Mouse (Mus musculus): Measurements from ENCODE around the gene Kcnk4. TPM values are rescaled to one million over a fixed set of nuclear protein-coding genes. Genes with fewer than 3 reads are reported as not detected.

Gene Kcnk4
- polyA plus RNA-seq, 1 experiment from 2014 or later = 0.77 TPM

- Histone ChIP-seq H3K4me3 (ENCODE audit: low read depth, low read length) (peak overlapping the region; percentile 33), H3K9me3 (replicated peaks; ENCODE audit: control insufficient read depth, low read length) (no peaks in the 10 kb centered on the region), H3K4me1 (ENCODE audit: control insufficient read depth, insufficient read depth, low read length) (peaks cover 10% of the 10 kb centered on the region), H3K27me3 (replicated peaks; ENCODE audit: control insufficient read depth, insufficient read depth, low read length) (no peaks in the 10 kb centered on the region), H3K36me3 (ENCODE audit: control insufficient read depth, insufficient read depth, low read length) (no peaks in the 10 kb centered on the region), H3K27ac (ENCODE audit: low read depth, low read length) (no peak overlapping the region), H3K4me2 (ENCODE audit: low read length) (peak overlapping the region; percentile 46), H3K9ac (ENCODE audit: low read length) (peak overlapping the region; percentile 51; the same call in 1 of the 2 replicates)
- DNase-seq (ENCODE audit: low spot score) (peak; percentile 49), ATAC-seq (peak; percentile 22)
- under 1% methylated on average over 55 of the region's 55 CpGs for whole genome bisulfite sequencing
These were observed 35.5 kb upstream of the Kcnk4 start for GRCm38 (mm10) chr19:6969665-6970381.

- ATAC-seq (no peak), DNase-seq (ENCODE audit: low spot score) (no peak)
- H3K9me3 ChIP-seq (replicated peaks; ENCODE audit: control insufficient read depth, low read length) = no peaks in the 10 kb centered on the region
- no peaks in the 10 kb centered on the region for H3K36me3 ChIP-seq (ENCODE audit: control insufficient read depth, insufficient read depth, low read length)
- 4% methylated on average over 20 of the region's 20 CpGs for WGBS
- H3K27me3 ChIP-seq (replicated peaks; ENCODE audit: control insufficient read depth, insufficient read depth, low read length) = no peaks in the 10 kb centered on the region
- no peak overlapping the region for H3K27ac ChIP-seq (ENCODE audit: low read depth, low read length)
- peak overlapping the region; percentile 51; the same call in 1 of the 2 replicates for H3K9ac ChIP-seq (ENCODE audit: low read length)
- peaks cover 10% of the 10 kb centered on the region for H3K4me1 ChIP-seq (ENCODE audit: control insufficient read depth, insufficient read depth, low read length)
- H3K4me3 ChIP-seq (ENCODE audit: low read depth, low read length) = peak overlapping the region; percentile 33
- H3K4me2 ChIP-seq (ENCODE audit: low read length) = peak overlapping the region; percentile 46
These were observed 35.0 kb upstream of the Kcnk4 start for GRCm38 (mm10) chr19:6969291-6969664.

DNA sequence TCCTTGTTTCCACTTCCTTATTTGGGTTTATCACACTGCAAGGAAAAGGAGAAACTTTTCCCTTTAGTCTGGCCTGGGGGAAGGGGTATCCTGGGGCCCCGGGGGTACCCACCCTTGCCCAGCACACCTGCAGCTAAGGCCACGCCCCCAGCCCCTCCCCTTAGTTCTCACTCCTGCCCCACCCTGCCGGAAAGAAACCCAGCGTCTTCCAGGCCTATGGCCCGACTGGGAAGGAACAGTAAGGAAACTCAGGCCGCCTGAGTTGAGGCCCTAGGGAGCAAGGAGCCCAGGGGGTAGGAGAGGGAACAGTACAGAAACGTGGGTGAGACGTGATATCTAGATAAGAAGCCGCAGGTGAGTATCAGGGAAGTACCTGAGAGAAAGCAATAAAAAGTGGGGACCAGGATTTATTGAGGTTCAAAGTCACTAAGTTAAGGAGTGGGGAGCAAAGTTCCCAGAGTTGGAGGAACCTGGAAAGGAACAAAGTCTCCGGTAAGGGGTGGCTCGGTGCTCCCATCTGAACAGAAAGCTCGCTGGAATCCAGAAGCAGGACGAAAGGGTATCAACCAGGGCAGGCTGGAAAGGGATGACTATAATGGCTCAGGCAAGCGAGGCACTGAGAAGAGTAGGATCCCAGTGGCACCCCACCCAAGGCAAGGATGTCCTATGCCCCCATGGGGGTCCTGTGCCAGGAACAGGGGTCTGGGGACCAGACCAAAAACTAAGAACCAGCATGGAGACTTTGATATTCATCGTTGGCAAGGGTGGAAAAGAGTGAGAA, 34.4 kb upstream of the Kcnk4 start:
- no peak for DNase-seq (ENCODE audit: low spot score)
- Histone ChIP-seq H3K4me2 (ENCODE audit: low read length) (peak overlapping the region; percentile 46), H3K9me3 (replicated peaks; ENCODE audit: control insufficient read depth, low read length) (no peaks in the 10 kb centered on the region), H3K4me3 (ENCODE audit: low read depth, low read length) (peak overlapping the region; percentile 33), H3K4me1 (ENCODE audit: control insufficient read depth, insufficient read depth, low read length) (peaks cover 10% of the 10 kb centered on the region), H3K9ac (ENCODE audit: low read length) (no peak overlapping the region), H3K27ac (ENCODE audit: low read depth, low read length) (no peak overlapping the region), H3K36me3 (ENCODE audit: control insufficient read depth, insufficient read depth, low read length) (no peaks in the 10 kb centered on the region), H3K27me3 (replicated peaks; ENCODE audit: control insufficient read depth, insufficient read depth, low read length) (no peaks in the 10 kb centered on the region)
- no peak for ATAC-seq
- 13% methylated on average over 15 of the region's 15 CpGs for WGBS

- 87% methylated on average over 10 of the region's 10 CpGs for WGBS
- DNase-seq (ENCODE audit: low spot score) = no peak
- peaks cover 12% of the 10 kb centered on the region; the same call in 1 of the 2 replicates for H3K36me3 ChIP-seq (ENCODE audit: control insufficient read depth, insufficient read depth, low read length)
- H3K4me1 ChIP-seq (ENCODE audit: control insufficient read depth, insufficient read depth, low read length) = peaks cover 8% of the 10 kb centered on the region
- no peak overlapping the region for H3K27ac ChIP-seq (ENCODE audit: low read depth, low read length)
- H3K9ac ChIP-seq (ENCODE audit: low read length) = no peak overlapping the region
- no peaks in the 10 kb centered on the region for H3K9me3 ChIP-seq (replicated peaks; ENCODE audit: control insufficient read depth, low read length)
- H3K27me3 ChIP-seq (replicated peaks; ENCODE audit: control insufficient read depth, insufficient read depth, low read length) = no peaks in the 10 kb centered on the region
- no peak overlapping the region for H3K4me3 ChIP-seq (ENCODE audit: low read depth, low read length)
- no peak for ATAC-seq
- H3K4me2 ChIP-seq (ENCODE audit: low read length) = no peak overlapping the region
These were observed 22.1 kb upstream of the Kcnk4 start for GRCm38 (mm10) chr19:6956461-6956860.

GRCm38 (mm10) chr19:6955424-6955823, 21.1 kb upstream of the Kcnk4 start:
- ATAC-seq (no peak), DNase-seq (ENCODE audit: low spot score) (no peak)
- Histone ChIP-seq H3K4me2 (ENCODE audit: low read length) (no peak overlapping the region), H3K27ac (ENCODE audit: low read depth, low read length) (no peak overlapping the region), H3K36me3 (ENCODE audit: control insufficient read depth, insufficient read depth, low read length) (peaks cover 12% of the 10 kb centered on the region; the same call in 1 of the 2 replicates), H3K4me3 (ENCODE audit: low read depth, low read length) (no peak overlapping the region), H3K27me3 (replicated peaks; ENCODE audit: control insufficient read depth, insufficient read depth, low read length) (no peaks in the 10 kb centered on the region), H3K9me3 (replicated peaks; ENCODE audit: control insufficient read depth, low read length) (no peaks in the 10 kb centered on the region), H3K4me1 (ENCODE audit: control insufficient read depth, insufficient read depth, low read length) (peaks cover 8% of the 10 kb centered on the region), H3K9ac (ENCODE audit: low read length) (no peak overlapping the region)
- 88% methylated on average over 7 of the region's 7 CpGs for WGBS

- H3K27ac ChIP-seq (ENCODE audit: low read depth, low read length) = no peak overlapping the region
- peaks cover 12% of the 10 kb centered on the region; the same call in 1 of the 2 replicates for H3K36me3 ChIP-seq (ENCODE audit: control insufficient read depth, insufficient read depth, low read length)
- no peak overlapping the region for H3K4me2 ChIP-seq (ENCODE audit: low read length)
- no peaks in the 10 kb centered on the region for H3K9me3 ChIP-seq (replicated peaks; ENCODE audit: control insufficient read depth, low read length)
- no peak for DNase-seq (ENCODE audit: low spot score)
- no peaks in the 10 kb centered on the region for H3K27me3 ChIP-seq (replicated peaks; ENCODE audit: control insufficient read depth, insufficient read depth, low read length)
- 58% methylated on average over 9 of the region's 9 CpGs for WGBS
- no peak for ATAC-seq
- no peak overlapping the region for H3K9ac ChIP-seq (ENCODE audit: low read length)
- peaks cover 12% of the 10 kb centered on the region for H3K4me1 ChIP-seq (ENCODE audit: control insufficient read depth, insufficient read depth, low read length)
- no peak overlapping the region for H3K4me3 ChIP-seq (ENCODE audit: low read depth, low read length)
These were observed 19.7 kb upstream of the Kcnk4 start for GRCm38 (mm10) chr19:6954046-6954445.

- H3K4me3 ChIP-seq (ENCODE audit: low read depth, low read length) = no peak overlapping the region; the same call in 1 of the 2 replicates
These were observed 18.4 kb upstream of the Kcnk4 start for GRCm38 (mm10) chr19:6952712-6953037.

GRCm38 (mm10) chr19:6951994-6952711, 17.8 kb upstream of the Kcnk4 start:
- peak overlapping the region; percentile 58 for H3K4me3 ChIP-seq (ENCODE audit: low read depth, low read length)
- ATAC-seq = peak; percentile 40
- H3K9ac ChIP-seq (ENCODE audit: low read length) = peak overlapping the region; percentile 80
- peaks cover 12% of the 10 kb centered on the region; the same call in 1 of the 2 replicates for H3K36me3 ChIP-seq (ENCODE audit: control insufficient read depth, insufficient read depth, low read length)
- 4% methylated on average over 31 of the region's 31 CpGs for WGBS
- H3K9me3 ChIP-seq (replicated peaks; ENCODE audit: control insufficient read depth, low read length) = no peaks in the 10 kb centered on the region
- peak; percentile 74 for DNase-seq (ENCODE audit: low spot score)
- peaks cover 12% of the 10 kb centered on the region for H3K4me1 ChIP-seq (ENCODE audit: control insufficient read depth, insufficient read depth, low read length)
- peak overlapping the region; percentile 94 for H3K4me2 ChIP-seq (ENCODE audit: low read length)
- peak overlapping the region; percentile 94 for H3K27ac ChIP-seq (ENCODE audit: low read depth, low read length)
- H3K27me3 ChIP-seq (replicated peaks; ENCODE audit: control insufficient read depth, insufficient read depth, low read length) = no peaks in the 10 kb centered on the region

More at GRCm38 (mm10) chr19:6952712-6953037, 18.4 kb upstream of the Kcnk4 start:
- peak overlapping the region; percentile 80; the same call in 1 of the 2 replicates for H3K9ac ChIP-seq (ENCODE audit: low read length)
- no peak overlapping the region for H3K27ac ChIP-seq (ENCODE audit: low read depth, low read length)
- ATAC-seq (no peak), DNase-seq (ENCODE audit: low spot score) (no peak)
- 21% methylated on average over 3 of the region's 3 CpGs for WGBS
- no peaks in the 10 kb centered on the region for H3K9me3 ChIP-seq (replicated peaks; ENCODE audit: control insufficient read depth, low read length)
- H3K4me2 ChIP-seq (ENCODE audit: low read length) = peak overlapping the region; percentile 94
- H3K4me1 ChIP-seq (ENCODE audit: control insufficient read depth, insufficient read depth, low read length) = peaks cover 12% of the 10 kb centered on the region
- peaks cover 12% of the 10 kb centered on the region; the same call in 1 of the 2 replicates for H3K36me3 ChIP-seq (ENCODE audit: control insufficient read depth, insufficient read depth, low read length)
- H3K27me3 ChIP-seq (replicated peaks; ENCODE audit: control insufficient read depth, insufficient read depth, low read length) = no peaks in the 10 kb centered on the region

Data from forebrain, embryonic 14.5 days (tissue).